Mouse (Mus musculus): ENCODE results near the gene Olfr373. TPM values are rescaled to one million over a fixed set of nuclear protein-coding genes. Genes with fewer than 3 reads are reported as not detected.

Olfr373 gene
- total RNA-seq, 2 experiments from 2014 or later: not detected

Other genes starting within 250 kb of the Olfr373 start
- gene Zfp709, start 201.2 kb upstream of the Olfr373 start, total RNA-seq (2014; fragmentation: Nextera tagmentation): 6.2 and 11.9 TPM in 2 replicates
- 8.3 and 9.8 TPM in 2 replicates for gene Zfp709, start 201.2 kb upstream of the Olfr373 start, total RNA-seq (2017)
- 2.5 and 4.3 TPM in 2 replicates for gene Zfp882, start 174.6 kb upstream of the Olfr373 start, total RNA-seq (2014; fragmentation: Nextera tagmentation)
- 6.1 and 6.6 TPM in 2 replicates for gene Zfp882, start 174.6 kb upstream of the Olfr373 start, total RNA-seq (2017)
- gene Zfp617, start 174.5 kb upstream of the Olfr373 start, total RNA-seq (2014; fragmentation: Nextera tagmentation): 10.4 and 15.0 TPM in 2 replicates
- gene Zfp617, start 174.5 kb upstream of the Olfr373 start, total RNA-seq (2017): 11.2 and 12.1 TPM in 2 replicates
- gene Zfp961, start 132.1 kb upstream of the Olfr373 start, total RNA-seq (2014; fragmentation: Nextera tagmentation): 34.4 and 35.7 TPM in 2 replicates
- gene Zfp961, start 132.1 kb upstream of the Olfr373 start, total RNA-seq (2017): 23.0 and 31.3 TPM in 2 replicates
- gene Cyp4f18, start 73.6 kb upstream of the Olfr373 start, total RNA-seq (2014; fragmentation: Nextera tagmentation): 11.7 and 15.8 TPM in 2 replicates
- gene Cyp4f18, start 73.6 kb upstream of the Olfr373 start, total RNA-seq (2017): 6.5 and 7.1 TPM in 2 replicates
- gene Olfr372, start 42.0 kb upstream of the Olfr373 start, total RNA-seq (2014; fragmentation: Nextera tagmentation): not detected in 2 replicates
- gene Olfr372, start 42.0 kb upstream of the Olfr373 start, total RNA-seq (2017): not detected in 2 replicates
- gene Olfr374, start 23.9 kb downstream of the Olfr373 start, total RNA-seq (2014; fragmentation: Nextera tagmentation): not detected in 2 replicates
- gene Olfr374, start 23.9 kb downstream of the Olfr373 start, total RNA-seq (2017): not detected in 2 replicates
- gene Tpm4, start 51.8 kb downstream of the Olfr373 start, total RNA-seq (2014; fragmentation: Nextera tagmentation): 35.0 and 39.9 TPM in 2 replicates
- gene Tpm4, start 51.8 kb downstream of the Olfr373 start, total RNA-seq (2017): 54.2 and 60.5 TPM in 2 replicates
- 38.9 and 39.9 TPM in 2 replicates for gene Rab8a, start 78.0 kb downstream of the Olfr373 start, total RNA-seq (2014; fragmentation: Nextera tagmentation)
- 320 and 344 TPM in 2 replicates for gene Rab8a, start 78.0 kb downstream of the Olfr373 start, total RNA-seq (2017)
- 6.2 and 14.0 TPM in 2 replicates for gene Hsh2d, start 106.5 kb downstream of the Olfr373 start, total RNA-seq (2014; fragmentation: Nextera tagmentation)
- 2.6 and 3.1 TPM in 2 replicates for gene Hsh2d, start 106.5 kb downstream of the Olfr373 start, total RNA-seq (2017)
- gene Cib3, start 129.7 kb downstream of the Olfr373 start, total RNA-seq (2014; fragmentation: Nextera tagmentation): 0.64 TPM in 1 of 2 replicates, not detected in the other
- gene Cib3, start 129.7 kb downstream of the Olfr373 start, total RNA-seq (2017): not detected in 2 replicates
- not detected in 2 replicates for gene Gm11034, start 130.5 kb downstream of the Olfr373 start, total RNA-seq (2014; fragmentation: Nextera tagmentation)
- gene Gm11034, start 130.5 kb downstream of the Olfr373 start, total RNA-seq (2017): not detected in 2 replicates
- 47.5 and 52.6 TPM in 2 replicates for gene Fam32a, start 136.6 kb downstream of the Olfr373 start, total RNA-seq (2014; fragmentation: Nextera tagmentation)
- 42.1 and 42.9 TPM in 2 replicates for gene Fam32a, start 136.6 kb downstream of the Olfr373 start, total RNA-seq (2017)
- gene Ap1m1, start 156.8 kb downstream of the Olfr373 start, total RNA-seq (2014; fragmentation: Nextera tagmentation): 80.1 and 117 TPM in 2 replicates
- gene Ap1m1, start 156.8 kb downstream of the Olfr373 start, total RNA-seq (2017): 49.1 and 59.8 TPM in 2 replicates
- gene Gm10282, start 222.1 kb downstream of the Olfr373 start, total RNA-seq (2014; fragmentation: Nextera tagmentation): 29.7 and 33.2 TPM in 2 replicates
- 67.4 and 74.9 TPM in 2 replicates for gene Gm10282, start 222.1 kb downstream of the Olfr373 start, total RNA-seq (2017)
- 1.9 and 5.5 TPM in 2 replicates for gene Klf2, start 235.9 kb downstream of the Olfr373 start, total RNA-seq (2014; fragmentation: Nextera tagmentation)
- gene Klf2, start 235.9 kb downstream of the Olfr373 start, total RNA-seq (2017): 2.8 and 3.2 TPM in 2 replicates